Mouse (Mus musculus) large intestine, adult 2 months (tissue): Measurements from ENCODE around the gene Smtnl1. TPM values are rescaled to one million over a fixed set of nuclear protein-coding genes. Genes with fewer than 3 reads are reported as not detected.

ENCODE experiments used
- DNase-seq: peaks from one replicate; pipeline ENCODE4 v3.0.0-alpha.2; 2012; ENCODE audit warnings: low read depth, low spot score
- WGBS: fragments of 180-500 bp; shearing (Covaris S2); methylation state at CpG from one replicate; pipeline ENCODE4 v1.1.7; 2018; 5-methylcytosine and 5-hydroxymethylcytosine counted together
- polyA plus RNA-seq: library from polyadenylated mRNA; depleted of rRNA; stranded (reverse); fragments of >200 nt; gene quantifications from 2 replicates; pipeline ENCODE4 v1.2.3, GENCODE M21; 2012; rRNA removed

Gene Smtnl1
- polyA plus RNA-seq, 1 experiment, result not detected

GRCm38 (mm10) chr2:84761840-84762239 lies 60.6 kb downstream of the Smtnl1 start:
- DNase-seq, result no peak

GRCm38 (mm10) chr2:84761309-84761708 lies 61.1 kb downstream of the Smtnl1 start:
- WGBS, result 63% methylated on average over 3 of the region's 3 CpGs
- no peak for DNase-seq

More at GRCm38 (mm10) chr2:84761840-84762239, 60.6 kb downstream of the Smtnl1 start:
- WGBS, result 63% methylated on average over 1 of the region's 1 CpGs

Other genes starting within 250 kb of the Smtnl1 start
- gene Ctnnd1, start 171.9 kb downstream of the Smtnl1 start, polyA plus RNA-seq, result 71.8 and 112 TPM in 2 replicates
- gene Btbd18, start 163.6 kb downstream of the Smtnl1 start, polyA plus RNA-seq, result not detected in 2 replicates
- gene Selenoh, start 151.9 kb downstream of the Smtnl1 start, polyA plus RNA-seq, result 47.3 and 56.9 TPM in 2 replicates
- not detected in 2 replicates for gene Gm28635, start 144.6 kb downstream of the Smtnl1 start, polyA plus RNA-seq
- 8.4 and 9.8 TPM in 2 replicates for gene Med19, start 144.2 kb downstream of the Smtnl1 start, polyA plus RNA-seq
- 66.2 and 77.2 TPM in 2 replicates for gene Tmx2, start 143.5 kb downstream of the Smtnl1 start, polyA plus RNA-seq
- 35.1 and 53.5 TPM in 2 replicates for gene Zdhhc5, start 107.5 kb downstream of the Smtnl1 start, polyA plus RNA-seq
- 15.5 and 17.5 TPM in 2 replicates for gene Clp1, start 95.3 kb downstream of the Smtnl1 start, polyA plus RNA-seq
- 0.82 and 1.5 TPM in 2 replicates for gene Ypel4, start 88.6 kb downstream of the Smtnl1 start, polyA plus RNA-seq
- 0.29 and 0.37 TPM in 2 replicates for gene Gm19426, start 79.0 kb downstream of the Smtnl1 start, polyA plus RNA-seq
- gene Serping1, start 47.2 kb downstream of the Smtnl1 start, polyA plus RNA-seq, result 146 and 183 TPM in 2 replicates
- gene Ube2l6, start 23.8 kb downstream of the Smtnl1 start, polyA plus RNA-seq, result 59.1 and 85.6 TPM in 2 replicates
- gene Timm10, start 4.3 kb upstream of the Smtnl1 start, polyA plus RNA-seq, result 40.7 and 41.7 TPM in 2 replicates
- 5.6 and 6.8 TPM in 2 replicates for gene Slc43a1, start 16.2 kb upstream of the Smtnl1 start, polyA plus RNA-seq
- 1.7 and 2.1 TPM in 2 replicates for gene Rtn4rl2, start 64.1 kb upstream of the Smtnl1 start, polyA plus RNA-seq
- 21.8 and 48.3 TPM in 2 replicates for gene Slc43a3, start 113.9 kb upstream of the Smtnl1 start, polyA plus RNA-seq
- gene Prg2, start 157.8 kb upstream of the Smtnl1 start, polyA plus RNA-seq, result 0.81 and 1.3 TPM in 2 replicates
- gene Prg3, start 165.6 kb upstream of the Smtnl1 start, polyA plus RNA-seq, result not detected in 2 replicates
- gene Ssrp1, start 214.6 kb upstream of the Smtnl1 start, polyA plus RNA-seq, result 87.8 and 93.3 TPM in 2 replicates
- 0.24 and 0.53 TPM in 2 replicates for gene P2rx3, start 214.8 kb upstream of the Smtnl1 start, polyA plus RNA-seq
- 29.0 and 39.9 TPM in 2 replicates for gene Tnks1bp1, start 225.4 kb upstream of the Smtnl1 start, polyA plus RNA-seq